Mouse (Mus musculus) large intestine, adult 2 months (tissue): ENCODE measurements around the gene Eif2ak2. TPM values are rescaled to one million over a fixed set of nuclear protein-coding genes. Genes with fewer than 3 reads are reported as not detected.

Experiments used
- DNase-seq: peaks from one replicate; pipeline ENCODE4 v3.0.0-alpha.2; 2012; ENCODE audit warnings: low read depth, low spot score
- WGBS: fragments of 180-500 bp; shearing (Covaris S2); methylation state at CpG from one replicate; pipeline ENCODE4 v1.1.7; 2018; 5-methylcytosine and 5-hydroxymethylcytosine counted together
- polyA plus RNA-seq: library from polyadenylated mRNA; depleted of rRNA; stranded (reverse); fragments of >200 nt; gene quantifications from 2 replicates; pipeline ENCODE4 v1.2.3, GENCODE M21; 2012; rRNA removed

The Eif2ak2 gene
- polyA plus RNA-seq, 1 experiment, result 3.0 TPM

GRCm38 (mm10) chr17:78842271-78842928 is 40.0 kb downstream of the Eif2ak2 start:
- WGBS, result 74% methylated on average over 7 of the region's 7 CpGs
- DNase-seq, result no peak

- no peak for DNase-seq
- 10% methylated on average over 2 of the region's 2 CpGs for WGBS
Observed at GRCm38 (mm10) chr17:78836056-78836455, 46.3 kb downstream of the Eif2ak2 start.

- DNase-seq, result peak; percentile 91
- WGBS, result under 1% methylated on average over 81 of the region's 81 CpGs
Observed at GRCm38 (mm10) chr17:78834856-78835835, 47.2 kb downstream of the Eif2ak2 start, which contains the start of the genes Heatr5b and Gpatch11. Gene Heatr5b, minus strand, starts transcription at chr17:78835364. Gene Gpatch11, plus strand, starts transcription at chr17:78835567.

- DNase-seq, result no peak
- 94% methylated on average over 13 of the region's 13 CpGs for WGBS
Observed at GRCm38 (mm10) chr17:78824346-78824745, 58.0 kb downstream of the Eif2ak2 start.

GRCm38 (mm10) chr17:78809582-78809981 is 72.8 kb downstream of the Eif2ak2 start:
- no peak for DNase-seq
- WGBS, result 95% methylated on average over 3 of the region's 3 CpGs

DNA sequence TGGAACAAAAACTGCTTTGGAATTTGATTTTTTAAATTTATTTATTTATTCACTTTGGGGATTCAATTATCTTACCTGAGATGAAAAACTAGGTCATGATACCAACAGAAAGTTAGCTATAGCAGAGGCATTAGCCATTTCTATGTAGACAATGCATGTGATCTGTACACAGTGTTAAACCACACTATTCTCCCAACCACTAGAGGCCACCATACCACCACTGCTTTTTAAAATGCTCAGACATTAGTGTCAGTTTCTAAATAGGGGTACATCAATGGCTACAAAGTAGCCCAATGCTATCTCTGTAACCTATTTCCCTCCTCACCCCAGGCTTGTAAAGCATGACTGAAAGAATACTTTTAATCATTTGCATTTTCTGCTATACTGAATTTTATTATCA is 73.4 kb downstream of the Eif2ak2 start:
- DNase-seq, result no peak

Other genes with a start within 250 kb of the Eif2ak2 start
- gene Strn, start 145.4 kb downstream of the Eif2ak2 start, polyA plus RNA-seq, result 5.2 and 11.8 TPM in 2 replicates
- gene Heatr5b, start 47.2 kb downstream of the Eif2ak2 start, polyA plus RNA-seq, result 10.1 and 15.8 TPM in 2 replicates
- 6.2 TPM in 2 replicates for gene Gpatch11, start 47.0 kb downstream of the Eif2ak2 start, polyA plus RNA-seq
- not detected in 2 replicates for gene Sult6b1, start 24.4 kb upstream of the Eif2ak2 start, polyA plus RNA-seq
- gene Cebpzos, start 33.9 kb upstream of the Eif2ak2 start, polyA plus RNA-seq, result 8.6 and 8.8 TPM in 2 replicates
- gene Cebpz, start 54.5 kb upstream of the Eif2ak2 start, polyA plus RNA-seq, result 3.2 and 3.4 TPM in 2 replicates
- gene Ndufaf7, start 54.6 kb upstream of the Eif2ak2 start, polyA plus RNA-seq, result 7.6 and 10.9 TPM in 2 replicates
- 3.7 and 4.9 TPM in 2 replicates for gene Prkd3, start 138.2 kb upstream of the Eif2ak2 start, polyA plus RNA-seq
- 7.5 and 7.6 TPM in 2 replicates for gene Qpct, start 169.3 kb upstream of the Eif2ak2 start, polyA plus RNA-seq